Mouse (Mus musculus): ENCODE results near the gene Efcab2.

DNA sequence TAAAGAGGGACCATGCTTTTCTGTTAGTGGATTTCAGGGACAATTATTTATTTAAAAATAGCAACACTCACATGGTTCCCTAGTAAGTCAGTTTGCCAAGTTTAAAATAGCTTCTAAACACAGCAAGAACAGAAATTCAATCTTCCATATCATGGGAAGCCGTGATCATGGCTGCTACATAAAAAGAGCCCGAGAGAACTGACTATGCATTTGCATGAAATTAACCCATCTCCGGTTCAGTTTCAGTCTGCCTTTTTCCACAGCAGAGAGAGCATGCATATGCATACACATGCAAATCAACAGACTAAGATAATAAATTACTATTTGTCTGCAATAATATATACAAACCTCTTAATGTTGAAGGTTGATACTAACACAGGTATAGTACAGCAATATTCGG is 17.1 kb upstream of the Efcab2 start:
- TF ChIP-seq CTCF (IDR thresholded peaks at IDR 0.05; ENCODE audit: low read depth, low read length) = no peak
- TF ChIP-seq POLR2A (IDR thresholded peaks at IDR 0.05; ENCODE audit: borderline replicate concordance, low read depth, low read length) = no peak

Measured in bone marrow macrophage, adult 2 months (primary cell).